Mouse (Mus musculus): ENCODE data around the gene Hsd17b12. TPM values are rescaled to one million over a fixed set of nuclear protein-coding genes. Genes with fewer than 3 reads are reported as not detected.
A peak's percentile ranks its signal among the peaks of the same experiment; 100 is the strongest.

The Hsd17b12 gene
- polyA plus RNA-seq, 1 experiment, result 8.0 TPM

GRCm38 (mm10) chr2:94050901-94051300 lies 106.9 kb downstream of the Hsd17b12 start:
- no peak overlapping the region for H3K4me3 ChIP-seq (ENCODE audit: control insufficient read depth, low read depth, low read length)
- no peak for TF ChIP-seq CTCF (IDR thresholded peaks at IDR 0.05; ENCODE audit: control insufficient read depth, insufficient read depth, insufficient replicate concordance, low read depth, low read length)
- no peak for TF ChIP-seq POLR2A (IDR thresholded peaks at IDR 0.05; ENCODE audit: control insufficient read depth, low read depth, low read length)

GRCm38 (mm10) chr2:94049471-94050176 lies 108.1 kb downstream of the Hsd17b12 start:
- Histone ChIP-seq H3K27me3 (ENCODE audit: control insufficient read depth, insufficient read depth, low read length) (no peaks in the 10 kb centered on the region), H3K27ac (ENCODE audit: control insufficient read depth, insufficient read depth, low read depth, low read length) (no peak overlapping the region), H3K36me3 (ENCODE audit: control insufficient read depth, insufficient read depth, low read length) (no peaks in the 10 kb centered on the region), H3K4me3 (ENCODE audit: control insufficient read depth, low read depth, low read length) (peak overlapping the region; percentile 5; the same call in 1 of the 2 replicates), H3K4me1 (ENCODE audit: control insufficient read depth, insufficient read depth, low read length) (no peaks in the 10 kb centered on the region; the same call in 1 of the 2 replicates)
- no peak for TF ChIP-seq CTCF (IDR thresholded peaks at IDR 0.05; ENCODE audit: control insufficient read depth, insufficient read depth, insufficient replicate concordance, low read depth, low read length)
- TF ChIP-seq POLR2A (IDR thresholded peaks at IDR 0.05; ENCODE audit: control insufficient read depth, low read depth, low read length), result no peak

More at GRCm38 (mm10) chr2:94050901-94051300, 106.9 kb downstream of the Hsd17b12 start:
- H3K36me3 ChIP-seq (ENCODE audit: control insufficient read depth, insufficient read depth, low read length), result no peaks in the 10 kb centered on the region
- H3K27ac ChIP-seq (ENCODE audit: control insufficient read depth, insufficient read depth, low read depth, low read length), result no peak overlapping the region
- H3K27me3 ChIP-seq (ENCODE audit: control insufficient read depth, insufficient read depth, low read length), result no peaks in the 10 kb centered on the region
- H3K4me1 ChIP-seq (ENCODE audit: control insufficient read depth, insufficient read depth, low read length), result no peaks in the 10 kb centered on the region; the same call in 1 of the 2 replicates

GRCm38 (mm10) chr2:94048733-94049470 lies 108.9 kb downstream of the Hsd17b12 start:
- Histone ChIP-seq H3K27ac (ENCODE audit: control insufficient read depth, insufficient read depth, low read depth, low read length) (no peak overlapping the region), H3K27me3 (ENCODE audit: control insufficient read depth, insufficient read depth, low read length) (no peaks in the 10 kb centered on the region), H3K4me1 (ENCODE audit: control insufficient read depth, insufficient read depth, low read length) (no peaks in the 10 kb centered on the region; the same call in 1 of the 2 replicates), H3K36me3 (ENCODE audit: control insufficient read depth, insufficient read depth, low read length) (no peaks in the 10 kb centered on the region), H3K4me3 (ENCODE audit: control insufficient read depth, low read depth, low read length) (no peak overlapping the region; the same call in 1 of the 2 replicates)
- no peak for TF ChIP-seq CTCF (IDR thresholded peaks at IDR 0.05; ENCODE audit: control insufficient read depth, insufficient read depth, insufficient replicate concordance, low read depth, low read length)
- TF ChIP-seq POLR2A (IDR thresholded peaks at IDR 0.05; ENCODE audit: control insufficient read depth, low read depth, low read length), result no peak

- Histone ChIP-seq H3K27me3 (ENCODE audit: control insufficient read depth, insufficient read depth, low read length) (no peaks in the 10 kb centered on the region), H3K4me1 (ENCODE audit: control insufficient read depth, insufficient read depth, low read length) (no peaks in the 10 kb centered on the region; the same call in 1 of the 2 replicates), H3K4me3 (ENCODE audit: control insufficient read depth, low read depth, low read length) (no peak overlapping the region), H3K36me3 (ENCODE audit: control insufficient read depth, insufficient read depth, low read length) (no peaks in the 10 kb centered on the region), H3K27ac (ENCODE audit: control insufficient read depth, insufficient read depth, low read depth, low read length) (no peak overlapping the region)
- TF ChIP-seq CTCF (IDR thresholded peaks at IDR 0.05; ENCODE audit: control insufficient read depth, insufficient read depth, insufficient replicate concordance, low read depth, low read length) (no peak), POLR2A (IDR thresholded peaks at IDR 0.05; ENCODE audit: control insufficient read depth, low read depth, low read length) (no peak)
Measured at GRCm38 (mm10) chr2:94048271-94048670, 109.5 kb downstream of the Hsd17b12 start.

GRCm38 (mm10) chr2:94045411-94046090 lies 112.2 kb downstream of the Hsd17b12 start:
- Histone ChIP-seq H3K27me3 (ENCODE audit: control insufficient read depth, insufficient read depth, low read length) (no peaks in the 10 kb centered on the region), H3K4me1 (ENCODE audit: control insufficient read depth, insufficient read depth, low read length) (no peaks in the 10 kb centered on the region; the same call in 1 of the 2 replicates), H3K27ac (ENCODE audit: control insufficient read depth, insufficient read depth, low read depth, low read length) (no peak overlapping the region), H3K36me3 (ENCODE audit: control insufficient read depth, insufficient read depth, low read length) (no peaks in the 10 kb centered on the region), H3K4me3 (ENCODE audit: control insufficient read depth, low read depth, low read length) (no peak overlapping the region)
- TF ChIP-seq CTCF (IDR thresholded peaks at IDR 0.05; ENCODE audit: control insufficient read depth, insufficient read depth, insufficient replicate concordance, low read depth, low read length) (no peak), POLR2A (IDR thresholded peaks at IDR 0.05; ENCODE audit: control insufficient read depth, low read depth, low read length) (no peak)

GRCm38 (mm10) chr2:94044174-94044573 lies 113.6 kb downstream of the Hsd17b12 start:
- H3K36me3 ChIP-seq (ENCODE audit: control insufficient read depth, insufficient read depth, low read length), result no peaks in the 10 kb centered on the region
- H3K4me3 ChIP-seq (ENCODE audit: control insufficient read depth, low read depth, low read length), result no peak overlapping the region
- TF ChIP-seq POLR2A (IDR thresholded peaks at IDR 0.05; ENCODE audit: control insufficient read depth, low read depth, low read length), result no peak
- TF ChIP-seq CTCF (IDR thresholded peaks at IDR 0.05; ENCODE audit: control insufficient read depth, insufficient read depth, insufficient replicate concordance, low read depth, low read length), result no peak
- H3K27ac ChIP-seq (ENCODE audit: control insufficient read depth, insufficient read depth, low read depth, low read length), result no peak overlapping the region; the same call in 1 of the 2 replicates
- H3K27me3 ChIP-seq (ENCODE audit: control insufficient read depth, insufficient read depth, low read length), result no peaks in the 10 kb centered on the region
- H3K4me1 ChIP-seq (ENCODE audit: control insufficient read depth, insufficient read depth, low read length), result no peaks in the 10 kb centered on the region

GRCm38 (mm10) chr2:94043662-94044061 lies 114.1 kb downstream of the Hsd17b12 start:
- Histone ChIP-seq H3K4me3 (ENCODE audit: control insufficient read depth, low read depth, low read length) (no peak overlapping the region), H3K4me1 (ENCODE audit: control insufficient read depth, insufficient read depth, low read length) (no peaks in the 10 kb centered on the region), H3K27me3 (ENCODE audit: control insufficient read depth, insufficient read depth, low read length) (no peaks in the 10 kb centered on the region), H3K36me3 (ENCODE audit: control insufficient read depth, insufficient read depth, low read length) (no peaks in the 10 kb centered on the region), H3K27ac (ENCODE audit: control insufficient read depth, insufficient read depth, low read depth, low read length) (no peak overlapping the region)
- TF ChIP-seq POLR2A (IDR thresholded peaks at IDR 0.05; ENCODE audit: control insufficient read depth, low read depth, low read length) (no peak), CTCF (IDR thresholded peaks at IDR 0.05; ENCODE audit: control insufficient read depth, insufficient read depth, insufficient replicate concordance, low read depth, low read length) (no peak)

Measured in testis, adult 2 months (tissue).